In the genomic region with DNA sequence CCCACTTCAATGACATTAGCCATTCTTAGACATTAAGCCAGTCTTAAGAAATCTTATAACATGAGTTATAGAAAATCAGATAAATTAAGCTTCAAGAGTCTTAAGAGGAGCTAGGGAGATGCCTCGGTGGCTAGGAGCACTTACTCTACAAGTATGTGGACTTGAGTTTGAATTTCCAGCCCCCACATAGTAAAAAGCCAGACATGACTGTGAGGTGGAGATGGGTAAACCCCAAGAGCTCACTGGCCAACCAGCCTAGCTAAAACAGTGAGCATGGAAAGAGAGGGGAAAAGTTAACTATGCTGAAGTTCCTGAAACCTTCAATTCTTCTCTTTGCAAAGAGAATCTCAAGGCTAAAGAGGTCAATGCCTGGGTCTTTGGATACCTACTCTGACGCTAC, we compare ENCODE assay signal across 31 mouse cellular contexts.
"Had no signal": no experiment of that assay in that cellular context is flagged by ENCODE, and none has a peak within 500 bp of the region (broad histone marks: within the 10 kb centered on the region; RNA-seq: fewer than 3 reads in every experiment).

No protein-coding gene starts in this region.

- H3K36me3 ChIP-seq: heart, embryonic 10.5 days; heart, embryonic 12.5 days; heart, embryonic 13.5 days; heart, embryonic 15.5 days; hindbrain, embryonic 10.5 days; hindbrain, embryonic 12.5 days; hindbrain, embryonic 13.5 days; hindbrain, embryonic 15.5 days; intestine, embryonic 15.5 days; kidney, embryonic 15.5 days had no signal

- DNase-seq: heart, postnatal 10 days; heart, postnatal 14 days; heart, postnatal 36 days; heart, postnatal 4 days; kidney, adult 11 months; kidney, adult 18-20 months; kidney, adult 8-10 months; kidney, adult 9 months; kidney, postnatal 10 days; kidney, postnatal 14 days; kidney, postnatal 25 days; kidney, postnatal 36 days; kidney, postnatal 4 days; layer of hippocampus, adult 9-11 months; layer of hippocampus, postnatal 36 days had no signal

- H3K4me3 ChIP-seq: heart, embryonic 10.5 days; heart, embryonic 12.5 days; heart, embryonic 13.5 days; heart, embryonic 15.5 days; hindbrain, embryonic 10.5 days; hindbrain, embryonic 12.5 days; hindbrain, embryonic 13.5 days; hindbrain, embryonic 15.5 days; intestine, embryonic 15.5 days; kidney, embryonic 15.5 days; layer of hippocampus, adult 2 months; left cerebral cortex, adult 2 months had no signal

- H3K4me1 ChIP-seq: heart, embryonic 10.5 days; heart, embryonic 15.5 days; hindbrain, embryonic 12.5 days; hindbrain, embryonic 13.5 days; hindbrain, embryonic 15.5 days; kidney, embryonic 15.5 days had no signal

- H3K9me3 ChIP-seq: heart, embryonic 10.5 days; heart, embryonic 12.5 days; heart, embryonic 13.5 days; heart, embryonic 15.5 days; hindbrain, embryonic 10.5 days; hindbrain, embryonic 12.5 days; hindbrain, embryonic 13.5 days; hindbrain, embryonic 15.5 days; intestine, embryonic 15.5 days; kidney, embryonic 15.5 days had no signal

- H3K9ac ChIP-seq: heart, embryonic 12.5 days; heart, embryonic 13.5 days; heart, embryonic 15.5 days; hindbrain, embryonic 12.5 days; hindbrain, embryonic 13.5 days; hindbrain, embryonic 14.5 days; hindbrain, embryonic 15.5 days; intestine, embryonic 15.5 days; kidney, embryonic 15.5 days had no signal

- H3K27me3 ChIP-seq: heart, embryonic 12.5 days; heart, embryonic 13.5 days; heart, embryonic 15.5 days; hindbrain, embryonic 12.5 days; hindbrain, embryonic 13.5 days; hindbrain, embryonic 15.5 days; intestine, embryonic 15.5 days; kidney, embryonic 15.5 days had no signal

- H3K4me2 ChIP-seq: heart, embryonic 11.5 days; heart, embryonic 12.5 days; heart, embryonic 13.5 days; heart, embryonic 15.5 days; hindbrain, embryonic 12.5 days; hindbrain, embryonic 13.5 days; hindbrain, embryonic 14.5 days; hindbrain, embryonic 15.5 days; intestine, embryonic 15.5 days; kidney, embryonic 15.5 days had no signal

- H3K27ac ChIP-seq: heart, embryonic 10.5 days; heart, embryonic 13.5 days; heart, embryonic 15.5 days; hindbrain, embryonic 10.5 days; hindbrain, embryonic 12.5 days; hindbrain, embryonic 13.5 days; hindbrain, embryonic 14.5 days; hindbrain, embryonic 15.5 days; hindbrain, postnatal 0 days; intestine, embryonic 15.5 days; kidney, embryonic 15.5 days; kidney, postnatal 0 days; layer of hippocampus, adult 2 months; left cerebral cortex, adult 2 months had no signal
